Mouse (Mus musculus) adrenal gland, adult (tissue): ENCODE measurements around the gene Cd151.
"Not testable (repeated sequence)": the region's sequence is repeated elsewhere in the genome, so short reads cannot be mapped to it uniquely, and the experiment has no call there.

ENCODE experiments used
- DNase-seq, 2 experiments: peaks; one replicate each; pipeline ENCODE4 v3.0.0; 2022 to 2023; ENCODE audit warnings: low spot score in 1 of 2; ENCODE audit not compliant: inconsistent age in 2 of 2

Cd151 gene

DNA sequence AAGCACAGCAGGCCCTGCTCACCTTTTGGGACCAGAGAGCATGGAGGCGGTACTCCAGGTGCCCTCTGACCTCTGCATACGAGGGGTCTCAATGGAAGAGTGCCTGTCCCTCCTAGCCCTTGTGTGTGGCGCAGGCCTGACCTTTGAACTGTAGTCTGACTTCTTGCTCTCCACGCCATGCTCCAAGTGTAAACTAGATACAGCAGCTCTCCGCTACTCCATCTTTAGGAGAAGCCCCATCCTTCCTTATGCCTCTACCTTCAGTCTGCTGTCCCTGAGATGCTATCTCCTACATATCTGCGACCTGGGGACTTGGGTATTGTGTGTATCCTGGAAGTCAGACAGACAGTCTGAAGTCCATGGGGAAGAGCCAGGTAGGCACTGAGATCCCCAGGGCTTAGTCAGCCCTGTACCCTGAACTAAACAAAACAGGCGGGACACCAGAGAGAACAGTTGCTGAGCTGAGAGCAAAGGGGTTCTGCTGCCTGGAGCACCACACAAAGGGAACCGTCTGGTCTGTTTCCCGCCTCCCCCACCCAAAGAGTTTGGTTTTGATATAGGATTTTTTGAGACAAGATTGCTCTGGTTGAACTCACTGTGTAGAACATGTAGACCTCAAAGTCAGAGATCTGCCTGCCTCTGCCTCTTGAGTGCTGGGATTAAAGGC, 31.2 kb upstream of the Cd151 start:
- DNase-seq = no peak

DNA sequence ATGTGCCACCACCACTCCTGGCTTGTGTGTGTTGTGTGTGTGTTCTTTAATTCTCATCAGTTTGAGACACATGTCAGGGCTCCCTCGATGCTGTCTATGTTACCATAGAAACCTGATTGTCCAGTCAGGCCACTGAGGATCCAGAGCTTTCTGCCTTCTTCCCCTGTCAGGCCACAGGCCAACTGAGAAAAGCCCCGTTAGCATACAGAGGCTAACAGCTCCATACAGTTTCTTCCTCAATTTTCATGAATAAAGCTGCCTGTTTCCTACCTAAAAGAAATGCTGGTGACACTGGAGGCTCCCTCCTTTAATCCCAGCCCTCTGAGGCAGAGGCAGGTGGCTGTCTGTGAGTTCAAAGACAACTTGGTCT, 30.7 kb upstream of the Cd151 start:
- DNase-seq = no peak

DNA sequence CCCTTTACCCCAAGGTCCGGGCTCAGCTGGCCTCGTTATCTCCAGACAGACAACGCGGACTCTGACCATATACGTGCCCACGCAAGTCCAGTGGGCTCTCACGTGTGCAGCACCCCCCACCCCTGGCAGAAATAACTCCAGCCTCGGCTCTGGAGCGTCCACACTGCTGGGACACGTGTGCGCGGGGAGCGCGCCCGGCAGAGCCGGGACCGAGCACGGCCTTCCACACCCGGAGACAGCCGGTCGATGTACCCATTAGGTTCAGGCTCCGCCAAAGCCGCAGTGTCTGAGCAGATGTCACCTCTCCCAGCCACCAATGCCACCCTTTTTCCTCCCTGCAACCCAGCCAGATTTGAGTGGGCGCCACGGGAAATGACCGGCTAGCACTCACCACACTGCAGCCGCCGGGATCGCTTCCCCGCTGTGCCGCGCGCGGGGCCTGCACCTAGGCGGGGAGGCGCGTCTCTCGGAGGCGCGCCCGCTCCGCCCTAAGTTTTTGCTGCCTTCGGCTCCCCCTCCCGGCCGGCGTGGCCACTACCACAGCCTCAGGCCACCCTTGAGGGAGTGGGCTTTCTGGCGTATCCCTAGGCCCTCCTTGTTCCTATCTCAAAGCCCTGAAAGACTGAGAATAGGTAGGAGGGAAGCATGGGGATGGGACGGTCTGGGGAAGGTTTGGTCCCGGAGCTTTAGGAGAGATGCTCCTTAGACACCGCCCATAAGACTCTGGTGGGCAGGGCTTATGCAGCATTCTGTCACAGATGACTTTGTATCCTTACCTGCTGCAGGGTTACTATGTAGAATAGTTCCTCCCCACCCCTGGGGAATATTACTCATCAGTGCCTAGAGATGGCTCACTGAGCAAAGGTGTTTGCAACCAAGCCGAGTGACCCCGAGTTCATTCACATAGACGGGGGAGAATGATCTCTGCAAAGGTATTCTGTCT, 29.7 kb upstream of the Cd151 start, which contains the start of gene Slc25a22:
Gene Slc25a22 (minus strand): TSS at position 715 of the 943 bp plus-strand sequence.
- DNase-seq = peak; percentile 86 to 95

DNA sequence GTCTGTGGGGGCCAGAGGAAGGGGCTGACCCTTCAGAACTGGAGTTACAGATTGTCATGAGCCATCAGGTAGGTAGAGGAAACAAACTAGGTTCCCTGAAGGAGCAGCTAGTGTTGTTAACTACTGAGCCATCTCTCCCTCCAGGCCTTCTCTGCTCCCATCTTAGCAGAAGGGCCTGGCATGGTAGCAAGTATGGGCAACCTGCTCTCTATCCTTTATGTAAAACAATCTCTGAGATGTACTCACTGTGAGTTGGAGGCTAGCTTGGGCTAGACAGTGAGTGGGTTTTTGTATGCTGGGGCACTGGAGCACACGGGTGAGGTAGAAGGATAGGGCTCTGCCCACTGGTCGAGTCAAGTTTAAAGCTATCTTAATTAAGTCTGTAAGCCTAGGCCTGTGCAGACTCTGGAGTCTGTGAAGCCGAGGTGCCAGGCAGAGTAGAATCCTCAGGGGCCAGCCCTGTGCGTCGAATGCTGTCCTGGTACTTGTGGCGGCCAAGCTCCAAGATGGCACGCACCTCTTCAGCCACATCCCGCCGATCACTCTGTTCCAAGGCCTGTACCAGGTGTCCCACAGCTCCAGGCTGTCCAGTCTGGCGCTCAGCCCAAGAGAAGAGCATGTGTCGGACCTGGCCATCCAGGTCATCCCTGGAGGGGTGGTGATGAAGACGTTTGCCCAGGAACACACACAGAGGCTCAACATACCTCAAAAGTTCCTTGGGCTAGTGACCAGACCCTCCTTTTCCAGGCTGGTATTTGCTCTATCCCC, 28.8 kb upstream of the Cd151 start:
- DNase-seq = peak in 1 of 2 experiments; percentile 25

DNA sequence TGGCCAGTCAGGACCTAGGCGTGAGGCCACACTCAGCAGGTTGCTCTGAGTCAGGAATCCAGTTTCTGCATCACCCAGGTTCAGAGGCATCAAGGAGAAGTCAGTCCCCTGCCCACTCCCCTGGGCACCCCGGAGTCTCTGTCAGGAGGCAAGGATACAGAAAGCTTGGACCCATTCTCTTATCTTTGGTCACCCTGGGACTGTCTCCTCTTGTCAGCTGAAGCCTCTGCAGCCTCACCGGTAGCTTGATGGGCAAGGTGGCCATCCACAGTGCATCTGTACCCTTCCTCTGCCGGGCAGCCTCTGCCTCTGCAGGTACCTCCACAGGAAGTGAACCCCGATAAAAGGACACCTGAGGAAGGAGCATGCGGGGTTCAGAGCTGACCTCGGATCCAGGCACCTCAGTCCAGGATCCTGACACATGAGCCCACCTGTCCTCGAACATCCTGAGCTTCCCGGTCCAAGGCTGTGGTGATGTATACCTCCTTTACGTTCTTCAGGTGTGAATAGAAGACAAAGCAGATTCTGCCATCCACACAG, 28.0 kb upstream of the Cd151 start:
- peak in 1 of 2 experiments; percentile 19 for DNase-seq

DNA sequence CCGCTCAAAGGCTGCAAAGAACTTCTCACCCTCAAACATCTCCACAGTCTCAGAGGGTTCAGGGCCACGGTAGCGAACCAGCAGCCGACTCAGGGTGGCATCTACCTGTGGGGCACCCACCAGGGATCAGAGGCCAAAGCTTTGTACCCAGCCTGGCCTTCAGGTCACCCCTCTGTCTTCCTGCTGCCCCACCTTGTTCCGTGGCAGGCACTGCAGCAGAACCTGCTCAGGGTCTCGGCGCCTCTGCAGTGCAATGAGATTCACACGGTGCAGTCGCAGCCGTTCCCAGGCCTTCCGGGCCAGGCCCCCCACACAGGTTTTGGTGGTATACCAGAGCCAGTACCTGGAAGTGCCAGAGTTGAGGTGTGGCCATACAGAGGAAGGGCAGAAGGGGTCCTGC, 27.4 kb upstream of the Cd151 start:
- peak in 1 of 2 experiments; percentile 26 for DNase-seq

DNA sequence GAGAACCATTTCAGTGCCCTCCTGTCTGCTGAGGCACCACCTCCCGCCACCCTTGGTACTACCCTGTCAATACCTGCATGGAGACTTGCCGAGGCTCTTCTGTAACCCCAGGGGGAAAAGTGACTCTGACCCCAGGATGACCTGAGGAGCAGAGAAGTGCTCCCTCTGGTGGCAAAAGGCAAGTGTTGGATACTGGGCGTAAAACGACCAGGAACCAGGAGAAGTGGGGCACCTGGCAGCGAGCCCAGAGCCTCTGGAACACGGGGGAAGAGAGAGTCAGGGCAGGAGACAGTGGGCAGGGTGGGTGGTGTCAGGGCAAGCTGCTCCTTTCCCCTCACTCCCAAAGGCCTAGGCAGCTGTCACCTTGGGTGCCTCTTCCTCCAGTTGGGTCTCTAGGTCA, 26.6 kb upstream of the Cd151 start:
- DNase-seq = peak; percentile 71 to 88

DNA sequence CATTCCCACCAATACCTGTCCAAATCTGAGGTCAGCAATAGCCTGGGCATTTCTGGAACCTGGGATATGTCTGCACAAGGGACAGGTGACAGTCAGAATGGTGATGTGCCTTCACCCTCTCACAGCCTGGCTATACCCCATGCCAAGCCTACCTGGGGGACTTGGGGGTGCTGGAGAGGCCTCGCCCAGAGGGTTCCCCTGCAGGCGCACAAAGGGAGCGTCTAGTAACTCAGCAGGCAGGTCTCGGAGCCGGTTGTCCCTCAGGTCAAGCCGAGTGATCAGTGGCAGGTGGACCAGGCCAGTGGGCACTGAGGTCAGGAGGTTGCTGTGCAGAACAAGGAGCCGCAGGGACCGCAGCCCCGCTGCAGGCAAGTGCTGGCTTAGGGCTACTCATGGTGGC, 25.7 kb upstream of the Cd151 start:
- DNase-seq = peak in 1 of 2 experiments; percentile 19

DNA sequence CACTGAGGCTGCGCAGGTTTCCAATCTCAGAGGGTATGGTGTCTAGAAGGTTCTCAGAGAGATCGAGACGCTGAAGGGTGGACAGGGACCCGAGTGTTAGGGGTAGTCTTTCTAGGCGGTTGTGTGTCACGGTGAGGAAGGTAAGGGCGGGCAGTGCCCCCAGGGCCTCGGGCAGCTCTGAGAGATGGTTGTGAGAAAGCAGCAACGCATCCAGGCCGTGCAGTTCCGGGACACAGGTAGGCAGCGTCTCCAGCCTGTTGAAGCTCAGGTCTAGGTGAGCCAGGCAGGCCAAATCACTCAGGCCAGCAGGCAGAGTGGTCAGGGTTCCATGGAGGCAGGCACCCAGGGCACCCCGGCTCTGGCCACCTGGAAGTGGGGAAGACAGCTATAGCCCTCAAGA, 25.0 kb upstream of the Cd151 start:
- DNase-seq = no peak

DNA sequence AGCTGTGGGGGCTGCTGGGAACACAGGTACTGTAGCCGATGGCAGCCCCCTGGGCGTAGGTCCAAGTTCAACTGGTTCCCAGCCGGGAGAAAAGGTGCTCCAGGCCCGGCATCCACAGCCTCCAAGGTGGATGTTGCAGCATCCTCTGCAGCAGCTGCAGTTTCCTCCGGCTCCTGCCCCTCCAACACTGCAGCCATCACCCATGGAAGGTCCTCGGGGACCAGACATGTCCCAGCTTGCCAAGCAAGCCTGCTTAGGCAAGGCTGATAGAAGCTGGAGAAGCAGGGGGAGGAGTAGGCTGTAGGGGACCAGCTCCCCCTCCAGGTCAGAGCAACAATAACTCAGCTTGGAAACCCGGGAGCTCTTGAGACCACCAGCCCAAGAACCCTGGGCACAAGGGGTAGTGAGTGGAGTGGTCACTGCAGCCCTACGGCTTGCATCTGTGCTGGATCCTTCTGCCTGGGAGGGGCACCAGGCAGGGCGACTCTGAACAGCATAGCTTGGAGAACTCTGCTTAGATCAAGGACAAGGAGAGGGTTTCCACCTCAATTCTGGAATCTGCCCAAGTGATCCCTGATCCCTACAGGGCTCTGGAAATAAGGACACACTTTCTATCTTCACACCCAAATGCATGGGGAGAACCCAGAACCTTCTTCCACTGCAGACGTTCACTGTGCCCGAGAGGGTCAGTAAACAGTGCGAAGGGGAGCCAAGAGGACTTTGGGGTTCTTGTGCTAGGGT, 23.9 kb upstream of the Cd151 start:
- DNase-seq = peak in 1 of 2 experiments; percentile 32

DNA sequence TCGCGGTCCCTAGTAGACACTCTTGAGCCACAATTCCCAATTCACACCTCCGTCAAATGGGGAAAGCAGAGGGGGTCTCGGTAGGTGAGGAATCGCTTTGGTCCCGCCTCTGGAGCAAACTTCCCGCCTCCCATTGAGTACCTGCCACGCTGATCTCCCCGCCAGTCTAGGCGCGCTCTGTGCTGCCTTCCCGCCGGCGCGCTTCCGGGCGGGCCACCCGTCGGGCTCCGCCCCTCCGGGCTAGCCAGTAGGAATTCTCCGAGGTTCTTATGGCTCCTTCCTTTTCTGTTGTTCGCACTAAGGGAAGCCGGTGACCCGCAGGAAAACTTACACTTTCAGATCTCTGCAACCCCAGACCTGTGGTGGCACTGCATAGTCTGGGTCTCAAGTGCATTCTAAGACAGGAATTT, 23.4 kb upstream of the Cd151 start, which contains the start of gene Pidd1:
Gene Pidd1 (minus strand): TSS at position 198 of the 410 bp plus-strand sequence.
- peak; percentile 76 to 86 for DNase-seq

DNA sequence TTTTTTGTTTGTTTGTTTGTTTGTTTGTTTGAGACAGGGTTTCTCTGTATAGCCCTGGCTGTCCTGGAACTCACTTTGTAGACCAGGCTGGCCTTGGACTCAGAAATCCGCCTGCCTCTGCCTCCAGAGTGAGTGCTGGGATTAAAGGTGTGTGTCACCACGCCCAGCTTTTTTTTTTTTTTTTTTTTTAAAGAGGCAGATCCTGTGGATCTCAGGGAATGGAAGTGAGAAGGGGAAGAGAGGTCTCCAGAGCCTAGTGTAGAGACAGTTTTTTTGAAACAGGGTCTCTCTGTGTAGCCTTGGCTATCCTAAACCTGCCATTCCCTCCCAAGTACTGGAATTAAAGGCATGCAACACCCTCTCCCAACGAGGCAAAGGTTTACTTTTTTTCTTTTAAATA, 20.8 kb upstream of the Cd151 start:
- DNase-seq = not testable (repeated sequence)

DNA sequence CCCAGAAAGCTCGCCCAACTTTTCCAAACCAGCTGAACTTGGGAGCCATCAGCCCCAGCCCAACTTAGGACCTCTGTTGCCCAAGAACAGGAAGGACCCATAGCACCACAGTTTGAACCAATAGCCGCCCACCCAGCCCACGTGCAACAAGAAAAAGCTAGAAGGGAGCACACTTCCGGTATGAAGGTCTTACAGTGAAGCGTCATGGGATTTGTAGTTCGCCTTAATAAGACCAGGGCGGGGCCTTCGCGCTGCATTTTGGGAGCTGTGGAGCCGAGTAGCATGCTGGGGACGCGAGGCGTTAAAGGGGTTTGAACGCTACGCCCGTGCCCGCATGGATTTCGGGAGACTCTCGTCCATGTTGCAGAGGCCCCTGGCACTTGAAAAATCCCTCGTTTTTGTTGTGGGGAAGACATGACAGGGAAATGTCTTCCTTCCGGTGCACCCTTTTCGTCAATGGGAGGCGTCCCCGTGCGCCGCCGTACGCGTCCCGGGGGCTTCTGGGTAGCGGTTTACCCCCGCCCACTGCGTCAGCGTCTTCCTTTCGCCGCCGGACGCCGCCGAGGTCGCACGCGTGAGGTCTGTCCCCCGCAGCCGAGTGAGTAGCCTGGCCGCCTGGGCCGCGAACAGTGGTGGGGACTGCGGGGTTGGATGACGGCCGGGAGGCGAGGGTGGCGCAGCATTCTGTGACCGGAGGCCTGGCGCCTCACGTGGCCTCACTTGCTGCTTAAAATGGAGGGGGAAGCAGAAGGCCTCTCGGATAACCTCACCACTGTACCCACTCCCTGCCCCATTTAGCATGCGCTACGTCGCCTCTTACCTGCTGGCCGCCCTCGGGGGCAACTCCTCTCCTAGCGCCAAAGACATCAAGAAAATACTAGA, 19.8 kb upstream of the Cd151 start, which contains the start of gene Rplp2:
Gene Rplp2 (plus strand): TSS at position 261 of the 882 bp plus-strand sequence.
- DNase-seq = peak; percentile 96 to 99

DNA sequence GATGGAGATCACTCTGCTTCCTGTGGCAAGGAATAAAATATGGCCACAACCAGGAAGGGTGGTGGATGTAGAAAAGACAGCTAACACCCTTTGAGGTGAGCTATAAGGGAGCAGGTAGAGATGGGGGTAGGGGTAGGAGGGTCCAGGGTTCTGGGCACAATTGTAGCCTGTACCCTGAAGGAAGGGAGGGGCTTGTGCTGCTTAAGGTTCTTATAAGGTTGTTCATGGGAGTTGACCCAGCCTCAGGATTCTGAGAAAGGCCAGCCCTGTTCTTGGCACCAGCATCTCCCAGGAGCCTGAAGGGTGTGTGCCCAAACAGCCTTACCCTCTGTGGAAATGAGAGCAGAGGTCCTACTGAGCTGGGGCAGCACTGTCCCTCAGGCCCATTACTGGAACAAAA, 15.3 kb upstream of the Cd151 start:
- DNase-seq = peak in 1 of 2 experiments; percentile 65

DNA sequence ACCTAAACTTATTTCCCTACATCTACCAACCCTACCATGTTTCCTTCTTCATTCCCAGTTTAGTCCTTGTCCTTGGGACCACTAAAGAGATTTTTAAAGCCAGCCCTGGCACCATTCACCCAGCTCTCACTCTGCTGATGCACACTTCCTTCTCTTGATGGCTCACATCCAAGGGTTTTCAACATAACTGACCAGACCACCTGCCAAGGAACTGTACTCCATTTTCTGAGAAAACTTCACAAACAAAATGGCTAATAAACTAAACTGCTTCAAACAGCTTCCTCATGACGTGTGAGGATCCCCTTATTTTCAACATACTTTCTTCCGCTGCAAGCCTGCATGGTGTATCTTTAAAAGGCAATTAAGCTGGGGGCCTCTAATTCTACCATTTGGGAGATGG, 13.6 kb upstream of the Cd151 start:
- DNase-seq = peak in 1 of 2 experiments; percentile 64

DNA sequence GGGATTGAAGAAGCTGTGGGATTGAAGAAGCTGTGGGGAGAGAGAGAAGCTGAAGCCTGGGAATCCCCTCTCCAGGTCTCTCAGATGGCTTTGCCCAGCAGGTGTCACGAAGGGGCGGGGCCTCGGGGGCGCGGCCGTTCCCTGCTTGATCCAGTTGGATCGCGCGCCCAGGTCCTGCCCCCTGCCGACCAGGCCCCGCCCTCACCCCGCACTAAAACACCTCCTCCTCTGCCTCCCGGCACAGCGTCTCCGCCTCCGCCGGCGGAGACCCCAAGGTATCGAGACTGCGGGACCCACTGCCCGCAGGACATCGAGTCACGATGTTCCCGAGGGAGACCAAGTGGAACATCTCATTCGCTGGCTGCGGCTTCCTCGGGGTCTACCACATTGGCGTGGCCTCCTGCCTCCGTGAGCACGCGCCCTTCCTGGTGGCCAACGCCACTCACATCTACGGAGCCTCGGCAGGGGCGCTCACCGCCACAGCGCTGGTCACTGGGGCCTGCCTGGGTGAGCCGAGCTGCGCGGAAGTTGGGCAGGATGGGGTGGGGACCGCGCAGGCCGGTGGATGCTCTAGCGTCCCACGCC, 12.1 kb upstream of the Cd151 start, which contains the start of gene Pnpla2:
Gene Pnpla2 (plus strand): TSS at position 232 of the 585 bp plus-strand sequence.
- DNase-seq = peak; percentile 96 to 98

DNA sequence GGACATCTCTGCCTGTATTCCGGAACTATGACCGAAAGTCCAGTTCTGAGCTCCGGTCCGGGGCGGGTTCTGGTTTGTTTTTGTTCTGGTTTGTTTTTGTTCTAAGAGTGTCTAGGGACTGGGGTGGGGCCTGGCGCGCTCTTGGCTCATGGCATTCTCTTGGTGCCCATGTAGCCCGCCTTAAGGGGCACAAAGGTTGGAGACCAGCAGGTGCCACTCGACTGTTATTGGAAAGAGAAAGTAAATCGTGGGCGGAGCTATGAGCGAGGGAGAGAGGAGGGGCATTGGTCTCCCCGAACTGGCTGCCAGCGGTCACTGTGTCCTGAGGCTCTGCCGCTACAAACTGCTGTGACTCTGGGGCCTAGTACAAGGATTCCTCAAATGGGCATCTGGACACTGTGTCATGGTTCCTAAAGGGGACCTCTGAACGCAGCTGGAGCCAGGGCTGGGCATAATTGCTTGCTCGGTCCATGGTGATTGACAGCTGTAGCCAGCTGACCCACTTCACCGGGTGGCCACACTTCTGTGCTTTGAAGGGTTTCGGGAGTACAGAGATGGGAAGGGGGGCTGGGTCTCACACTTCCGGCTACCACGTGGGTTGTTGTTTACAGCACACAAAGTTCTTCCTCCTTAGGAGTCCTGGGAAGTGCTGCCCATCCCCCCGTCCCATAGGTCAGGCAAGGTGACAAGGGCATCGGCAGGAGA, 11.4 kb upstream of the Cd151 start:
- peak; percentile 87 to 95 for DNase-seq

DNA sequence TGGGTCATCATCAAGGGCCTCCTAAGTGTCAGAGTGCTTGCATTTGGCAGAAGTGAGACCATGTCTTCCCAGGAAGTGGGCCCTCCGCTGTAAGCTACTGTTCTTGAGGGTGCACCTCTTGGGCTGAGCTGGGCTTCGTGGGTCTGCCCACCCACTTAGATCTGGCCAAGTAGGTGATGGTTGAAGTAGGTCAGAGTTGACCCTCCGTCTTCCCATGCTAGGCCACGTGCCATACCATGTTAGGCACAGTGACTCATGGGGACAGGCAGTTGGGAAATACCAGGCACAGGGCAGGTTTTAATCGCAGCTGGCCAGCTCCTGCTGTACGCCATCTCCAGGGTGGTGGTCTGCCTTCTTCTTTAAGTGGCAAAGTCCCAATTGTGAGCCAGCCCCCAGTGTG, 10.5 kb upstream of the Cd151 start:
- DNase-seq = peak; percentile 80 to 89
